Mouse (Mus musculus) heart, adult 2 months (tissue): Measurements from ENCODE around the gene Rnf114. TPM values are rescaled to one million over a fixed set of nuclear protein-coding genes. Genes with fewer than 3 reads are reported as not detected.
A peak's percentile ranks its signal among the peaks of the same experiment; 100 is the strongest.

Experiments used
- DNase-seq, 2 experiments: peaks; one replicate each; pipeline ENCODE4 v3.0.0; 2021
- H3K27ac ChIP-seq: fragments of 200-600 bp; 2 replicates; pipeline ENCODE4 v1.8.1; 2022
- H3K27me3 ChIP-seq: fragments of 200-500 bp; 2 replicates; pipeline ENCODE4 v1.6.1; 2012; ENCODE audit warnings: mild to moderate bottlenecking, low read length, inconsistent platforms, mixed read lengths; ENCODE audit not compliant: control insufficient read depth, insufficient read depth
- H3K36me3 ChIP-seq: fragments of 200-500 bp; 2 replicates; pipeline ENCODE4 v1.6.1; 2012; ENCODE audit warnings: low read length, inconsistent platforms; ENCODE audit not compliant: control insufficient read depth, insufficient read depth
- H3K4me1 ChIP-seq: fragments of 200-500 bp; 2 replicates; pipeline ENCODE4 v1.6.1; 2011; ENCODE audit warnings: low read length; ENCODE audit not compliant: control insufficient read depth, insufficient read depth
- H3K4me3 ChIP-seq: fragments of 200-600 bp; 2 replicates; pipeline ENCODE4 v1.8.1; 2022
- H3K79me2 ChIP-seq: fragments of 200-500 bp; replicated peaks from 2 replicates; pipeline ENCODE4 v1.6.1; 2012; ENCODE audit warnings: mild to moderate bottlenecking, inconsistent platforms, low read length, moderate library complexity, mixed read lengths; ENCODE audit not compliant: control insufficient read depth, insufficient read depth
- H3K9ac ChIP-seq: fragments of 200-500 bp; 2 replicates; pipeline ENCODE4 v1.6.1; 2012; ENCODE audit warnings: low read depth, mild to moderate bottlenecking, control low read depth, inconsistent platforms, low read length, mixed read lengths
- CTCF ChIP-seq: fragments of 200-600 bp; IDR thresholded peaks from 2 replicates; pipeline ENCODE4 v1.8.1; 2022; ENCODE audit warnings: antibody characterized with exemption, mild to moderate bottlenecking, moderate library complexity
- EP300 ChIP-seq: fragments of 200-500 bp; IDR thresholded peaks from 2 replicates; pipeline ENCODE4 v1.6.1; 2011; ENCODE audit warnings: low read depth, low read length, control low read depth; ENCODE audit not compliant: insufficient read depth
- POLR2A ChIP-seq: fragments of 200-500 bp; IDR thresholded peaks from 2 replicates; pipeline ENCODE4 v1.6.1; 2011; ENCODE audit warnings: mild to moderate bottlenecking, low read depth, low read length, control low read depth; ENCODE audit not compliant: insufficient read depth
- WGBS: fragments of 180-500 bp; shearing (Covaris S2); methylation state at CpG from one replicate; pipeline ENCODE4 v1.1.7; 2018; 5-methylcytosine and 5-hydroxymethylcytosine counted together
- intact Hi-C: fragments of 180-260 bp; cut with DNase I; formaldehyde crosslinking; loops from one replicate; pipeline ENCODE4 v1.15.1; 2025
- polyA plus RNA-seq: library from polyadenylated mRNA; depleted of rRNA; stranded (reverse); fragments of >200 nt; gene quantifications from 2 replicates; pipeline ENCODE4 v1.2.3, GENCODE M21; 2012
- total RNA-seq, 2 experiments: library from RNA; stranded (reverse); gene quantifications; 2 replicates each; pipeline ENCODE4 v1.2.3; 2021

Rnf114 gene
- total and polyA plus RNA-seq, 3 experiments: 60.4 to 96.3 (median 76.7) TPM

- Histone ChIP-seq H3K4me1 (peaks cover 2% of the 10 kb centered on the region), H3K27me3 (no peaks in the 10 kb centered on the region), H3K27ac (no peak overlapping the region), H3K36me3 (no peaks in the 10 kb centered on the region), H3K79me2 (no peaks in the 10 kb centered on the region), H3K9ac (no peak overlapping the region), H3K4me3 (no peak overlapping the region)
- intact Hi-C loops: no loop called here
- 38% methylated on average over 25 of the region's 27 CpGs for WGBS
- no peak for DNase-seq
- TF ChIP-seq EP300 (no peak), CTCF (no peak), POLR2A (no peak)
Measured at GRCm38 (mm10) chr2:167559413-167559812, 67.0 kb downstream of the Rnf114 start.

- H3K27me3 ChIP-seq: no peaks in the 10 kb centered on the region
- TF ChIP-seq POLR2A: no peak
- TF ChIP-seq EP300: no peak
- TF ChIP-seq CTCF: no peak
- no peaks in the 10 kb centered on the region for H3K36me3 ChIP-seq
- peak in 1 of 2 experiments; percentile 44 for DNase-seq
- H3K4me1 ChIP-seq: peaks cover 2% of the 10 kb centered on the region
- H3K79me2 ChIP-seq: no peaks in the 10 kb centered on the region
- intact Hi-C loops: loop anchor here (5.0 kb wide), 1 partner anchor 35 kb away; no protein-coding TSS in a partner anchor
- no peak overlapping the region for H3K4me3 ChIP-seq
- WGBS: 33% methylated on average over 8 of the region's 8 CpGs
- H3K27ac ChIP-seq: no peak overlapping the region; the same call in 1 of the 2 replicates
- no peak overlapping the region for H3K9ac ChIP-seq
Measured at GRCm38 (mm10) chr2:167562101-167562500, 69.7 kb downstream of the Rnf114 start.

DNA sequence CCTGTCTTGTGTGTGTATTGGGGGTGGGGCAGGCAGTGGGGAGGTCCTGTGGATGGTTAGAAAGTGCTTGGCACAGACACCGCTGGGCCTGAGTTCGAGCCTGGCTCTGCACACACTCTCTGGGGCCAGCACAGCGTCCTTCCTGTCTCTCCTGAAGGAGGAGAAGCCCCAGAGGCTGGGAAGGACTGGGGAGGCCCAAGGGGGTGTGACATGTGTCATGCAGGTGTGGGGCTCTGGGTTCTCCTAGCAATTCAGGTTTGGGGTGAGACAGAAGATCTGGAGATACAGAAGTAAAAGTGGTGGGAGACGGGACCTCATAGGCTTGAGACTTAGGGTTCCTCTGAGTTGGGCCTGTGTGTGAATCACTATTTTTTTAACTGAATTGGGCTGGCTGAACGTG, 70.6 kb downstream of the Rnf114 start:
- H3K79me2 ChIP-seq: no peaks in the 10 kb centered on the region
- intact Hi-C loops: loop anchor here (5.0 kb wide), 1 partner anchor 34 kb away; no protein-coding TSS in a partner anchor
- TF ChIP-seq EP300 (no peak), CTCF (no peak), POLR2A (no peak)
- H3K27ac ChIP-seq: no peak overlapping the region
- H3K27me3 ChIP-seq: no peaks in the 10 kb centered on the region
- 72% methylated on average over 5 of the region's 5 CpGs for WGBS
- no peak for DNase-seq
- no peaks in the 10 kb centered on the region for H3K36me3 ChIP-seq
- peaks cover 6% of the 10 kb centered on the region for H3K4me1 ChIP-seq
- no peak overlapping the region for H3K9ac ChIP-seq
- no peak overlapping the region for H3K4me3 ChIP-seq

- Histone ChIP-seq H3K4me3 (no peak overlapping the region), H3K36me3 (no peaks in the 10 kb centered on the region), H3K27ac (no peak overlapping the region), H3K9ac (no peak overlapping the region), H3K27me3 (no peaks in the 10 kb centered on the region), H3K4me1 (peaks cover 10% of the 10 kb centered on the region), H3K79me2 (no peaks in the 10 kb centered on the region)
- no peak for DNase-seq
- TF ChIP-seq CTCF: no peak
- TF ChIP-seq POLR2A: no peak
- TF ChIP-seq EP300: no peak
- intact Hi-C loops: loop anchor here (2.0 to 5.0 kb wide), 2 partner anchors 21 to 34 kb away; no protein-coding TSS in a partner anchor
- whole genome bisulfite sequencing: 71% methylated on average over 12 of the region's 12 CpGs
Measured at GRCm38 (mm10) chr2:167563703-167564102, 71.3 kb downstream of the Rnf114 start.

DNA sequence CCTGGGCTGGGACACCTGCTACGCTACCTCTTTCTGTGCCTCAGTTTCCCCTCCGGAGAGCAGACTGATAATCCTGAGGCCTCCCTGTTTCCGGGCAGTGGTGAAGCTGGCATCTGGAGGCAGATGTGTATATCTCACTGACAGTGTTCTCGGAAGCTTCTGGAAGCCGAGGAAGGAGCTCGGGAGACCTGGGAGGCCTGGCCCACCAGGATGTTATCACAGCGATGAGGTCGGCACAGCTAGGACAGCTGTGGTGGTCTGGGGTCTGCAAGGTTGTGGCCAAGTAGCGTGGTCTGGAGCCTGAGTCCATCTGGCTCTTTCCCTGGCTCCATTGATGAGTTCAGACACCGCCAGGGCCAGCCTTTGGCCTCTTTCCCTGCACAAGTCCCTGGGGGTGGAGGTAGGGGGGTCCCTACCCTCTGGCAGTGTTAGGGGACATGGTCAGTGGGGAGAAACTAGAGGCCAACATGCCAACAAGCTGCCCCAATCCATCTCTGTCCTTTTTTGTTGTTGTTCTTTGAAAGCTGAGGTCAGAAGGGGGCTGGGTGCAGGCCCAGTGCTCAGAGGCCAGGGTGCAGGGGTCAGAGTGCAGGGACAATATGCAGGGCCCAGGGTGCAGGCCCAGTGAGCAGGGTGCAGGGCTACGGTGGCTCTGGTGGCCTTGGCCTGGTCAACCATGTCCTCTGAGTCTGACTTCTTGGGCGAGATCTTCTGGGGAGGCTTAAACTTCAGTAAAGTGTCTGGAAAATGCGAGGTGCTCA, 72.3 kb downstream of the Rnf114 start:
- H3K27ac ChIP-seq: no peak overlapping the region; the same call in 1 of the 2 replicates
- no peaks in the 10 kb centered on the region for H3K27me3 ChIP-seq
- H3K4me3 ChIP-seq: no peak overlapping the region
- no peak for TF ChIP-seq POLR2A
- TF ChIP-seq CTCF: no peak
- no peak for TF ChIP-seq EP300
- H3K4me1 ChIP-seq: peaks cover 10% of the 10 kb centered on the region
- H3K36me3 ChIP-seq: no peaks in the 10 kb centered on the region
- no peak overlapping the region for H3K9ac ChIP-seq
- intact Hi-C loops: loop anchor here (2.0 to 5.0 kb wide), 2 partner anchors 22 to 33 kb away; no protein-coding TSS in a partner anchor
- H3K79me2 ChIP-seq: no peaks in the 10 kb centered on the region
- 82% methylated on average over 13 of the region's 13 CpGs for WGBS
- no peak for DNase-seq

DNA sequence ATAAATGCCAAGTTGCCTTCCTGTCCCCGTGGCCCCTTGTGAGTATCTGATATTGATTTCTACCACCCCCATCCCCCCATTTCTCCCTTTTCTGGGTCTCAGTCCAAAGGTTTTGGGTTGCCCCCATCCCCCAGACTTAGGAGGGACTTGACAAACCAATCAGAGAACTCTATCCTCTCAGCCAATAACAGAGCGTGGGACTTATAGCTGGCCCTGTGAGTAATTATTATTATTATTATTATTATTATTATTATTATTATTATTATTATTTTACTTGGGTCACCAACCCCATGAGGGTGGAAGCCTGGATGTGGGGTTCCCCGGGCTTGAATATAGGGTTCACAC, 72.8 kb downstream of the Rnf114 start:
- H3K79me2 ChIP-seq: no peaks in the 10 kb centered on the region
- 0 out of 2 replicates have a peak overlapping the region, but pooled peaks have one; percentile 33 for H3K4me3 ChIP-seq
- DNase-seq: no peak
- TF ChIP-seq EP300: no peak
- TF ChIP-seq POLR2A: no peak
- no peak for TF ChIP-seq CTCF
- WGBS: 53% methylated on average over 3 of the region's 3 CpGs
- H3K36me3 ChIP-seq: no peaks in the 10 kb centered on the region
- intact Hi-C loops: loop anchor here (2.0 kb wide), 1 partner anchor 22 kb away; no protein-coding TSS in a partner anchor
- peaks cover 14% of the 10 kb centered on the region for H3K4me1 ChIP-seq
- peak overlapping the region; percentile 88 for H3K27ac ChIP-seq
- H3K27me3 ChIP-seq: no peaks in the 10 kb centered on the region
- no peak overlapping the region for H3K9ac ChIP-seq
